Mouse (Mus musculus) neutrophil, adult 65 days (primary cell): Measurements from ENCODE around the gene Spats2. TPM values are rescaled to one million over a fixed set of nuclear protein-coding genes. Genes with fewer than 3 reads are reported as not detected.

Source experiments
- total RNA-seq: library from RNA; stranded (reverse); gene quantifications from 2 replicates; pipeline ENCODE4 v1.2.4, GENCODE M21; 2023

Spats2 gene
- total RNA-seq: 0.29 TPM in 1 of 2 replicates, not detected in the other

GRCm38 (mm10) chr15:99125711-99126080 is at the start of gene Spats2:
Gene Spats2 (plus strand): TSS chr15:99125916.

GRCm38 (mm10) chr15:99087253-99088075 is 38.3 kb upstream of the Spats2 start, which contains the start of gene C1ql4:
Gene C1ql4 (minus strand): TSS chr15:99087817.

GRCm38 (mm10) chr15:99092870-99093269 is 32.8 kb upstream of the Spats2 start, which contains the start of gene Dnajc22:
Gene Dnajc22 (plus strand): TSS chr15:99093170.

GRCm38 (mm10) chr15:99224208-99224911 is 98.6 kb downstream of the Spats2 start, which contains the start of gene Kcnh3:
Gene Kcnh3 (plus strand): TSS chr15:99224861.

GRCm38 (mm10) chr15:99251626-99252380 is 126.1 kb downstream of the Spats2 start, which contains the start of gene Mcrs1:
Gene Mcrs1 (minus strand): TSS chr15:99251961.

Other genes starting within 250 kb of the Spats2 start
- 2.0 and 3.1 TPM in 2 replicates for gene Rhebl1, start 231.4 kb upstream of the Spats2 start, total RNA-seq
- gene Dhh, start 227.4 kb upstream of the Spats2 start, total RNA-seq: not detected in 2 replicates
- gene Lmbr1l, start 207.7 kb upstream of the Spats2 start, total RNA-seq: 106 and 139 TPM in 2 replicates
- 228 and 274 TPM in 2 replicates for gene Tuba1b, start 191.4 kb upstream of the Spats2 start, total RNA-seq
- gene Gm49450, start 172.4 kb upstream of the Spats2 start, total RNA-seq: not detected in 2 replicates
- 122 and 136 TPM in 2 replicates for gene Tuba1a, start 172.2 kb upstream of the Spats2 start, total RNA-seq
- gene Tuba1c, start 96.0 kb upstream of the Spats2 start, total RNA-seq: 306 and 319 TPM in 2 replicates
- gene Prph, start 70.7 kb upstream of the Spats2 start, total RNA-seq: 0.25 TPM in 1 of 2 replicates, not detected in the other
- 24.2 and 31.0 TPM in 2 replicates for gene Troap, start 51.3 kb upstream of the Spats2 start, total RNA-seq
- not detected in 2 replicates for gene C1ql4, start 38.1 kb upstream of the Spats2 start, total RNA-seq
- gene Dnajc22, start 32.7 kb upstream of the Spats2 start, total RNA-seq: 1.7 and 2.2 TPM in 2 replicates
- not detected in 2 replicates for gene Kcnh3, start 98.9 kb downstream of the Spats2 start, total RNA-seq
- 55.8 and 72.9 TPM in 2 replicates for gene Mcrs1, start 126.0 kb downstream of the Spats2 start, total RNA-seq
- gene Prpf40b, start 169.2 kb downstream of the Spats2 start, total RNA-seq: 0.66 and 2.8 TPM in 2 replicates
- gene Fam186b, start 170.0 kb downstream of the Spats2 start, total RNA-seq: not detected in 2 replicates
- gene Fmnl3, start 244.6 kb downstream of the Spats2 start, total RNA-seq: 62.7 and 87.7 TPM in 2 replicates